Mouse (Mus musculus) myocyte (in vitro differentiated cells): ENCODE measurements at regions not wholly inside any gene's neighbourhood (a gene's known extent, or its start where the extent isn't known, plus 50 kb on each side); places are given as distances from the start of the nearest gene placed in this dataset.

Experiments used
- H3K27me3 ChIP-seq: one replicate; pipeline ENCODE4 v1.6.1; 2011; ENCODE audit not compliant: control insufficient read depth, insufficient read depth, insufficient read length
- H3K36me3 ChIP-seq: one replicate; pipeline ENCODE4 v1.6.1; 2011; ENCODE audit not compliant: control insufficient read depth, insufficient read depth
- H3K4me2 ChIP-seq: one replicate; pipeline ENCODE4 v1.6.1; 2011; ENCODE audit warnings: low read depth, control low read depth
- H3K4me3 ChIP-seq: one replicate; pipeline ENCODE4 v1.5.1; 2011; ENCODE audit warnings: mild to moderate bottlenecking, control low read depth, moderate library complexity
- H3K79me2 ChIP-seq: one replicate; pipeline ENCODE4 v1.6.1; 2011; ENCODE audit not compliant: control insufficient read depth, insufficient read depth
- H3ac ChIP-seq: one replicate; pipeline ENCODE4 v1.6.1; 2011; ENCODE audit not compliant: control insufficient read depth, insufficient read length
- CEBPB ChIP-seq: IDR thresholded peaks from 2 replicates; pipeline ENCODE4 v1.6.1; 2011; ENCODE audit warnings: mild to moderate bottlenecking, moderate library complexity; ENCODE audit not compliant: poor library complexity, insufficient read depth, severe bottlenecking
- E2F4 ChIP-seq: IDR thresholded peaks from one replicate; pipeline ENCODE4 v1.6.1; 2011; ENCODE audit warnings: mild to moderate bottlenecking, control low read depth, moderate library complexity; ENCODE audit not compliant: insufficient read depth
- MAX ChIP-seq: IDR thresholded peaks from one replicate; pipeline ENCODE4 v1.6.1; 2011; ENCODE audit warnings: low read depth, mild to moderate bottlenecking, control low read depth
- MYOD1 ChIP-seq, 3 experiments: IDR thresholded peaks; one replicate each; pipeline ENCODE4 v1.6.1; 2011; ENCODE audit warnings: control low read depth in 2 of 3, low read depth in 2 of 3, mild to moderate bottlenecking in 2 of 3, moderate library complexity in 1 of 3; ENCODE audit not compliant: insufficient read length in 2 of 3, control insufficient read depth in 1 of 3
- MYOG ChIP-seq, 3 experiments: IDR thresholded peaks; one replicate each; pipeline ENCODE4 v1.6.1; 2011; ENCODE audit warnings: control low read depth in 2 of 3, low read depth in 2 of 3, mild to moderate bottlenecking in 2 of 3; ENCODE audit not compliant: insufficient read length in 2 of 3, control insufficient read depth in 1 of 3, insufficient read depth in 1 of 3
- POLR2A ChIP-seq: IDR thresholded peaks from one replicate; pipeline ENCODE4 v1.6.1; 2011; ENCODE audit warnings: low read depth, mild to moderate bottlenecking, control low read depth, moderate library complexity; ENCODE audit not compliant: insufficient read length
- POLR2AphosphoS2 ChIP-seq: IDR thresholded peaks from one replicate; pipeline ENCODE4 v1.6.1; 2011; ENCODE audit warnings: low read depth, control low read depth; ENCODE audit not compliant: insufficient read length
- REST ChIP-seq: IDR thresholded peaks from one replicate; pipeline ENCODE4 v1.6.1; 2011; ENCODE audit warnings: mild to moderate bottlenecking, control low read depth, moderate library complexity; ENCODE audit not compliant: insufficient read depth, insufficient read length
- SRF ChIP-seq: IDR thresholded peaks from one replicate; pipeline ENCODE4 v1.6.1; 2011; ENCODE audit warnings: low read depth; ENCODE audit not compliant: control insufficient read depth, insufficient read length
- TCF12 ChIP-seq: IDR thresholded peaks from one replicate; pipeline ENCODE4 v1.6.1; 2011; ENCODE audit warnings: mild to moderate bottlenecking, control low read depth; ENCODE audit not compliant: poor library complexity, insufficient read depth, severe bottlenecking
- TCF3 ChIP-seq: IDR thresholded peaks from one replicate; pipeline ENCODE4 v1.6.1; 2011; ENCODE audit warnings: low read depth, control low read depth; ENCODE audit not compliant: insufficient read length
- USF1 ChIP-seq: IDR thresholded peaks from one replicate; pipeline ENCODE4 v1.6.1; 2011; ENCODE audit warnings: low read depth, mild to moderate bottlenecking, control low read depth, moderate library complexity

DNA sequence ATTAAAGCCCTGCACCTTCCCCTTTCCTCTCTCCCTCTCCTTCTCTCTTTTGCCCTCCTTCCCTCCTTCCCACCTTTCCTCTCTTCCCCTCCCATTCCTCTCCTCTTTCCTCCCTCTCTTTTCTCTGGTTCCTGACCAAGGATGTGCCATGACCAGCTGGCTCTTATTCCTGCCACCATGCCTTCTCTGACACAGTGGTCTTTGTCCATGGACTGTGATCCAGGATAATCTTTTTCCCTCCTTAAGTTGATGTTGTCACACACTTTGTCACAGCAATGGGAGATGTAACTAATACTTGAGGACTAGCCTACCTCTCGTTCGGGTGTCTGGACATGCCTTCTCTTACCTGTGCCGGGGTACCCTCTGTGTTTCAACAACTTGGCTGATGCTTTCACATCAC, 86.4 kb downstream of the Anapc4 start:
- Histone ChIP-seq H3K36me3 (no peaks in the 10 kb centered on the region), H3K4me2 (no peak overlapping the region), H3ac (no peak overlapping the region), H3K27me3 (no peaks in the 10 kb centered on the region), H3K4me3 (no peak overlapping the region), H3K79me2 (no peaks in the 10 kb centered on the region)
- TF ChIP-seq POLR2AphosphoS2 (no peak), MYOD1 (IDR thresholded peaks at IDR 0.05; ENCODE audit: control insufficient read depth in 1 of 3, insufficient read length in 2 of 3, low read depth in 2 of 3) (no peak)

DNA sequence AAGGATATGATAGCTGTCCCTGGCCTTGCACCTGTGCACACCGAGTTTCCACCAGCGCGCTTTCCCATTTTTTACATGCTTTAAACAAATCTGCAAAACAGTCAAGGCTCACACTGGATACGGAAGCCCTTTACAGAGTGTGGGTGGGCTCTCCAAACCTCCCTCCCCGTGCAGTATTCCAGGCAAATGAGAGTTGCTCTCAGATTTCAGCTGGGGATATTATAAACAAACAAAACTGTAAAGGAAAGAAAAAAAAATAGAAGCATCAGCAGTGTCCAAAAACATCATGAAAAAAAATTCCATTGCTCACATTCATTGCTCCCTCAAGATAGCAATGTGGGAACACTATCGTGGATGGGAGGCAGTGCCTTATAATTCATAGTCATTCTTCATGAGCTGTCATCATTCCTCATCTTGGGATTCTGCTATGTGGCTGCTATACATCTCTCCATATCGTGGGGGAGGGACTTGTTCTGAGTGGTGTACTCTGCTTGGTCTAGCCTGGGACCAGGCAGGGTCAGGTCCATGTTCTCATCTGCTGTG, 87.0 kb downstream of the Anapc4 start:
- H3K27me3 ChIP-seq: no peaks in the 10 kb centered on the region
- H3K4me3 ChIP-seq: no peak overlapping the region
- no peak overlapping the region for H3K4me2 ChIP-seq
- H3ac ChIP-seq: no peak overlapping the region
- no peak for TF ChIP-seq MAX
- TF ChIP-seq USF1: no peak
- TF ChIP-seq MYOD1 (IDR thresholded peaks at IDR 0.05; ENCODE audit: control insufficient read depth in 1 of 3, insufficient read length in 2 of 3, low read depth in 2 of 3): no peak
- TF ChIP-seq POLR2AphosphoS2: no peak
- TF ChIP-seq E2F4: no peak
- TF ChIP-seq REST: no peak
- TF ChIP-seq SRF: no peak
- no peak for TF ChIP-seq MYOG (IDR thresholded peaks at IDR 0.05; ENCODE audit: control insufficient read depth in 1 of 3, insufficient read depth in 1 of 3, insufficient read length in 2 of 3, low read depth in 2 of 3)
- TF ChIP-seq CEBPB: no peak
- no peak for TF ChIP-seq TCF3
- H3K36me3 ChIP-seq: no peaks in the 10 kb centered on the region
- H3K79me2 ChIP-seq: no peaks in the 10 kb centered on the region

DNA sequence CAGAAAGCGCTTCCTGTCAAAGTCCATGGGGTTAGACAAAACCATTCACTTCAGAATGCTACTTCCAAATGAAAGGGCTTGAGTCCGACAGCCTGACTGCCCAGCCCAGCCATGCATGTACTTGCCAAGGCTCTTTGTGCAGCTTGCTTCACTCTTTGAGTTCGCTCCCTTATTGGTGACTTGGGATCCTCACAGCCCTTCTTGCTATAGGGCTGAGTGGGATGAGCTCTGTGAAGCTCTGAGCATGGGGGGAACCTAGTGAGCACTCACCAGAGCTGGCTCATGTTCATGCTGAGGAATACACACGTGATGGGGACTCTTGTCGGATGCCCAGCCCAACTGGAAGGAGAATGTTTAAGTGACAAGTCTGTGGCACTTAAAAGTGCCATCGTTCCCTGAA, 91.2 kb downstream of the Anapc4 start:
- no peaks in the 10 kb centered on the region for H3K27me3 ChIP-seq

DNA sequence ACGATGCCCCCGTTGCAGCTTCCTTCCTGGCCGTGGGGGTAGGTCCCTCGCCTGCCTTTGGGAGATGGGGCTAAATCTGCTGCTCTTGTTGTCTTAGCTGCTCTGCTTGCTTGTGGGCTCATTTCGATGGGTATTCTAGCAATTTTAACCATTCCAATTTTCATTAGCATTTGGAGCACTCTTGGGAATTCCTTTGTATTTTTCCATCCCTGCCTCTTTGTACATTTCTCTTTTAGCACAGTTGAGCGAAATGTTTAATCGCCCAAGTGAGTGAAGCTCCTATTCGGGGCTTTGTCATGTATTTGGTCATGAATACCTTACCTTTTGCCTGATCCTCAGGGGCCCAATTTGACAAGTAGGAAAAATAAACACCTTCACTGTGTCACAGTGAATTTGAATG, 95.9 kb downstream of the Anapc4 start:
- no peak overlapping the region for H3K4me3 ChIP-seq
- TF ChIP-seq MYOG (IDR thresholded peaks at IDR 0.05; ENCODE audit: control insufficient read depth in 1 of 3, insufficient read depth in 1 of 3, insufficient read length in 2 of 3, low read depth in 2 of 3): no peak
- TF ChIP-seq MYOD1 (IDR thresholded peaks at IDR 0.05; ENCODE audit: control insufficient read depth in 1 of 3, insufficient read length in 2 of 3, low read depth in 2 of 3): no peak
- no peak for TF ChIP-seq E2F4
- TF ChIP-seq TCF3: no peak
- TF ChIP-seq USF1: no peak
- no peak for TF ChIP-seq MAX
- no peak for TF ChIP-seq TCF12
- TF ChIP-seq POLR2AphosphoS2: no peak
- no peak for TF ChIP-seq SRF
- TF ChIP-seq CEBPB: no peak
- TF ChIP-seq POLR2A: no peak

More for the DNA sequence above, 91.2 kb downstream of the Anapc4 start:
- H3K4me3 ChIP-seq: no peak overlapping the region
- H3K36me3 ChIP-seq: no peaks in the 10 kb centered on the region
- H3ac ChIP-seq: no peak overlapping the region
- H3K79me2 ChIP-seq: no peaks in the 10 kb centered on the region
- no peak overlapping the region for H3K4me2 ChIP-seq
- TF ChIP-seq CEBPB (no peak), MYOG (IDR thresholded peaks at IDR 0.05; ENCODE audit: control insufficient read depth in 1 of 3, insufficient read depth in 1 of 3, insufficient read length in 2 of 3, low read depth in 2 of 3) (no peak), REST (no peak), MYOD1 (IDR thresholded peaks at IDR 0.05; ENCODE audit: control insufficient read depth in 1 of 3, insufficient read length in 2 of 3, low read depth in 2 of 3) (no peak), MAX (no peak), USF1 (no peak), SRF (no peak), TCF3 (no peak), POLR2AphosphoS2 (no peak), E2F4 (no peak), POLR2A (no peak), TCF12 (no peak)

GRCm38 (mm10) chr5:52933291-52933690, 99.5 kb downstream of the Anapc4 start:
- Histone ChIP-seq H3K4me3 (no peak overlapping the region), H3K27me3 (no peaks in the 10 kb centered on the region), H3K4me2 (no peak overlapping the region), H3ac (no peak overlapping the region), H3K36me3 (no peaks in the 10 kb centered on the region), H3K79me2 (no peaks in the 10 kb centered on the region)
- TF ChIP-seq USF1: no peak
- no peak for TF ChIP-seq POLR2A
- no peak for TF ChIP-seq TCF3
- no peak for TF ChIP-seq E2F4
- no peak for TF ChIP-seq POLR2AphosphoS2
- TF ChIP-seq SRF: no peak
- no peak for TF ChIP-seq CEBPB
- no peak for TF ChIP-seq MYOG (IDR thresholded peaks at IDR 0.05; ENCODE audit: control insufficient read depth in 1 of 3, insufficient read depth in 1 of 3, insufficient read length in 2 of 3, low read depth in 2 of 3)
- TF ChIP-seq MAX: no peak
- TF ChIP-seq MYOD1 (IDR thresholded peaks at IDR 0.05; ENCODE audit: control insufficient read depth in 1 of 3, insufficient read length in 2 of 3, low read depth in 2 of 3): no peak
- no peak for TF ChIP-seq TCF12
- no peak for TF ChIP-seq REST

More for the DNA sequence above, 95.9 kb downstream of the Anapc4 start:
- H3K79me2 ChIP-seq: no peaks in the 10 kb centered on the region
- H3ac ChIP-seq: no peak overlapping the region
- no peaks in the 10 kb centered on the region for H3K36me3 ChIP-seq
- no peaks in the 10 kb centered on the region for H3K27me3 ChIP-seq
- no peak overlapping the region for H3K4me2 ChIP-seq
